In genomic region chr7:45567112-45567779, GRCm38 (mm10) we compare ENCODE assay signal across 9 mouse cellular contexts. TPM values are rescaled to one million over a fixed set of nuclear protein-coding genes. Genes with fewer than 3 reads are reported as not detected.
DNase-seq lines count a peak whose midpoint lies in the region; ATAC-seq and TF ChIP-seq lines count a peak whose summit lies in the region.
"Had no signal": no experiment of that assay in that cellular context is flagged by ENCODE, and none has a peak within 500 bp of the region (broad histone marks: within the 10 kb centered on the region; RNA-seq: fewer than 3 reads in every experiment).

No protein-coding gene starts in this region.

- DNase-seq in heart, postnatal 36 days = no peak
- DNase-seq in hindbrain, embryonic 14.5 days (ENCODE audit: low spot score) = no peak
- no peak for DNase-seq in left cerebral cortex, adult 8-10 months (ENCODE audit: low spot score in 2 of 2)
- DNase-seq in spleen, postnatal 4 days (ENCODE audit: low spot score in 2 of 2) = no peak
- DNase-seq in retina, embryonic 14.5 days (ENCODE audit: low spot score) = no peak

- H3K4me1 ChIP-seq in heart, embryonic 15.5 days (replicated peaks) = peaks cover 31% of the 10 kb centered on the region
- H3K4me1 ChIP-seq in bone marrow macrophage, adult 2 months (ENCODE audit: control insufficient read depth, insufficient read depth, low read length) = peaks cover 38% of the 10 kb centered on the region
- H3K4me1 ChIP-seq in hindbrain, embryonic 14.5 days (replicated peaks; ENCODE audit: control insufficient read depth, insufficient read depth, low read length) = peaks cover 22% of the 10 kb centered on the region
- H3K4me1 ChIP-seq in midbrain, embryonic 13.5 days (replicated peaks) = peaks cover 29% of the 10 kb centered on the region

- WGBS in heart, embryonic 15.5 days = 65% methylated on average over 8 of the region's 8 CpGs
- 81% methylated on average over 8 of the region's 8 CpGs for WGBS in hindbrain, embryonic 14.5 days
- WGBS in midbrain, embryonic 13.5 days = 70% methylated on average over 8 of the region's 8 CpGs

- peak overlapping the region; percentile 51; the same call in 1 of the 2 replicates for H3K9ac ChIP-seq in heart, embryonic 15.5 days
- peak overlapping the region; percentile 26; the same call in 1 of the 2 replicates for H3K9ac ChIP-seq in hindbrain, embryonic 14.5 days
- no peak overlapping the region for H3K9ac ChIP-seq in midbrain, embryonic 13.5 days (replicated peaks)

- peak overlapping the region; percentile 88 for H3K27ac ChIP-seq in heart, embryonic 15.5 days
- peak overlapping the region; percentile 79 for H3K27ac ChIP-seq in bone marrow macrophage, adult 2 months (ENCODE audit: insufficient read depth, low read depth, low read length)
- peak overlapping the region; percentile 68 for H3K27ac ChIP-seq in hindbrain, embryonic 14.5 days
- H3K27ac ChIP-seq in midbrain, embryonic 13.5 days = no peak overlapping the region

- no peaks in the 10 kb centered on the region for H3K9me3 ChIP-seq in heart, embryonic 15.5 days (replicated peaks)
- no peaks in the 10 kb centered on the region for H3K9me3 ChIP-seq in hindbrain, embryonic 14.5 days (ENCODE audit: control insufficient read depth, low read length)
- H3K9me3 ChIP-seq in midbrain, embryonic 13.5 days = no peaks in the 10 kb centered on the region

- intact Hi-C loops in heart, postnatal 36 days (cut with DNase I) = no loop called here

- no peak for TF ChIP-seq CTCF in bone marrow macrophage, adult 2 months (IDR thresholded peaks at IDR 0.05; ENCODE audit: low read depth, low read length)

- peak overlapping the region; percentile 75 for H3K4me2 ChIP-seq in heart, embryonic 15.5 days
- H3K4me2 ChIP-seq in hindbrain, embryonic 14.5 days (replicated peaks) = peak overlapping the region; percentile 75
- peak overlapping the region; percentile 80 for H3K4me2 ChIP-seq in midbrain, embryonic 13.5 days (replicated peaks)

- H3K4me3 ChIP-seq in heart, embryonic 15.5 days = 0 out of 2 replicates have a peak overlapping the region, but pooled peaks have one; percentile 52
- H3K4me3 ChIP-seq in bone marrow macrophage, adult 2 months (ENCODE audit: insufficient read depth, low read length) = no peak overlapping the region
- no peak overlapping the region for H3K4me3 ChIP-seq in hindbrain, embryonic 14.5 days (replicated peaks; ENCODE audit: low read length)
- no peak overlapping the region for H3K4me3 ChIP-seq in midbrain, embryonic 13.5 days (replicated peaks)

- no peak for ATAC-seq in heart, embryonic 15.5 days (replicated peaks; ENCODE audit: insufficient number of reproducible peaks, insufficient read depth, low FRiP score, low read depth)
- no peak for ATAC-seq in hindbrain, embryonic 14.5 days (ENCODE audit: low FRiP score)
- ATAC-seq in midbrain, embryonic 13.5 days = no peak

- no peaks in the 10 kb centered on the region for H3K36me3 ChIP-seq in heart, embryonic 15.5 days
- H3K36me3 ChIP-seq in hindbrain, embryonic 14.5 days (replicated peaks; ENCODE audit: control insufficient read depth, insufficient read depth) = no peaks in the 10 kb centered on the region
- H3K36me3 ChIP-seq in midbrain, embryonic 13.5 days = no peaks in the 10 kb centered on the region

- no peaks in the 10 kb centered on the region for H3K27me3 ChIP-seq in heart, embryonic 15.5 days
- no peaks in the 10 kb centered on the region for H3K27me3 ChIP-seq in hindbrain, embryonic 14.5 days (ENCODE audit: control insufficient read depth, insufficient read depth, low read length)
- no peaks in the 10 kb centered on the region for H3K27me3 ChIP-seq in midbrain, embryonic 13.5 days

- TF ChIP-seq POLR2A in bone marrow macrophage, adult 2 months (IDR thresholded peaks at IDR 0.05; ENCODE audit: borderline replicate concordance, low read depth, low read length) = no peak

RNA-seq across cellular contexts. Expression of gene Bcat2, which starts 2.7 kb away (rescaled TPM):
- 79.4 and 84.5 TPM in 2 replicates for polyA plus RNA-seq in heart, embryonic 15.5 days (2015; fragmentation: Nextera tagmentation; extraction: Ambion mirVana)
- total RNA-seq in heart, postnatal 36 days (2021) = 100 to 1,000 TPM; 232 to 235 TPM
- 87.0 and 93.0 TPM in 2 replicates for polyA plus RNA-seq in bone marrow macrophage, adult 2 months (2012; ENCODE audit: insufficient read depth, insufficient read length, missing spikeins)
- 17.4 and 19.0 TPM in 2 replicates for polyA plus RNA-seq in hindbrain, embryonic 14.5 days (2014; fragmentation: Nextera tagmentation; extraction: Ambion mirVana)
- polyA plus RNA-seq in midbrain, embryonic 13.5 days (2015; fragmentation: Nextera tagmentation; extraction: Ambion mirVana) = 20.7 and 24.5 TPM in 2 replicates
- total RNA-seq in left cerebral cortex, adult 8-10 months (2022) = 10 to 100 TPM; 19.3 to 21.1 (median 19.9) TPM

RNA-seq across cellular contexts. Expression of gene Hsd17b14, which starts 12.6 kb away (rescaled TPM):
- 0.24 and 0.82 TPM in 2 replicates for polyA plus RNA-seq in heart, embryonic 15.5 days (2015; fragmentation: Nextera tagmentation; extraction: Ambion mirVana)
- under 1 TPM; 0.41 to 0.67 TPM for total RNA-seq in heart, postnatal 36 days (2021)
- polyA plus RNA-seq in bone marrow macrophage, adult 2 months (2012; ENCODE audit: insufficient read depth, insufficient read length, missing spikeins) = 2.0 and 2.5 TPM in 2 replicates
- polyA plus RNA-seq in hindbrain, embryonic 14.5 days (2014; fragmentation: Nextera tagmentation; extraction: Ambion mirVana) = 0.25 TPM in 1 of 2 replicates, not detected in the other
- polyA plus RNA-seq in midbrain, embryonic 13.5 days (2015; fragmentation: Nextera tagmentation; extraction: Ambion mirVana) = 0.13 and 0.21 TPM in 2 replicates
- 1 to 10 TPM in 2 of 4 experiments, under 1 TPM in 1, not detected in 1; 0.72 to 2.6 (median 1.2) TPM for total RNA-seq in left cerebral cortex, adult 8-10 months (2022)

RNA-seq across cellular contexts. Expression of gene Plekha4, which starts 41.1 kb away (rescaled TPM):
- polyA plus RNA-seq in heart, embryonic 15.5 days (2015; fragmentation: Nextera tagmentation; extraction: Ambion mirVana) = 1.0 and 2.6 TPM in 2 replicates
- total RNA-seq in heart, postnatal 36 days (2021) = 1 to 10 TPM; 2.7 to 3.2 TPM
- 1.0 and 1.6 TPM in 2 replicates for polyA plus RNA-seq in bone marrow macrophage, adult 2 months (2012; ENCODE audit: insufficient read depth, insufficient read length, missing spikeins)
- polyA plus RNA-seq in hindbrain, embryonic 14.5 days (2014; fragmentation: Nextera tagmentation; extraction: Ambion mirVana) = 1.4 and 2.3 TPM in 2 replicates
- 0.23 and 0.46 TPM in 2 replicates for polyA plus RNA-seq in midbrain, embryonic 13.5 days (2015; fragmentation: Nextera tagmentation; extraction: Ambion mirVana)
- total RNA-seq in left cerebral cortex, adult 8-10 months (2022) = 1 to 10 TPM; 3.0 to 5.1 (median 4.0) TPM

RNA-seq across cellular contexts. Expression of gene Ppp1r15a, which starts 41.2 kb away (rescaled TPM):
- 25.3 and 37.6 TPM in 2 replicates for polyA plus RNA-seq in heart, embryonic 15.5 days (2015; fragmentation: Nextera tagmentation; extraction: Ambion mirVana)
- total RNA-seq in heart, postnatal 36 days (2021) = 10 to 100 TPM; 32.0 to 32.9 TPM
- polyA plus RNA-seq in bone marrow macrophage, adult 2 months (2012; ENCODE audit: insufficient read depth, insufficient read length, missing spikeins) = 21.3 and 26.7 TPM in 2 replicates
- 12.9 and 13.0 TPM in 2 replicates for polyA plus RNA-seq in hindbrain, embryonic 14.5 days (2014; fragmentation: Nextera tagmentation; extraction: Ambion mirVana)
- polyA plus RNA-seq in midbrain, embryonic 13.5 days (2015; fragmentation: Nextera tagmentation; extraction: Ambion mirVana) = 11.7 and 11.9 TPM in 2 replicates
- 10 to 100 TPM; 16.0 to 27.0 (median 22.4) TPM for total RNA-seq in left cerebral cortex, adult 8-10 months (2022)

RNA-seq across cellular contexts. Expression of gene Fgf21, which starts 48.0 kb away (rescaled TPM):
- 0.13 and 1.2 TPM in 2 replicates for polyA plus RNA-seq in heart, embryonic 15.5 days (2015; fragmentation: Nextera tagmentation; extraction: Ambion mirVana)
- total RNA-seq in heart, postnatal 36 days (2021) = not detected
- polyA plus RNA-seq in bone marrow macrophage, adult 2 months (2012; ENCODE audit: insufficient read depth, insufficient read length, missing spikeins) = not detected in 2 replicates
- not detected in 2 replicates for polyA plus RNA-seq in hindbrain, embryonic 14.5 days (2014; fragmentation: Nextera tagmentation; extraction: Ambion mirVana)
- 0.17 TPM in 1 of 2 replicates, not detected in the other for polyA plus RNA-seq in midbrain, embryonic 13.5 days (2015; fragmentation: Nextera tagmentation; extraction: Ambion mirVana)
- total RNA-seq in left cerebral cortex, adult 8-10 months (2022) = not detected
- total RNA-seq: left cerebral cortex, postnatal 36 days had no signal
